Mouse (Mus musculus) right cerebral cortex, postnatal 36 days (tissue): Measurements from ENCODE around the gene Sfxn5.

Experiments used
- DNase-seq, 2 experiments: peaks; one replicate each; pipeline ENCODE4 v3.0.0; 2022; ENCODE audit warnings: low spot score in 2 of 2, mixed read lengths in 1 of 2

The Sfxn5 gene

DNA sequence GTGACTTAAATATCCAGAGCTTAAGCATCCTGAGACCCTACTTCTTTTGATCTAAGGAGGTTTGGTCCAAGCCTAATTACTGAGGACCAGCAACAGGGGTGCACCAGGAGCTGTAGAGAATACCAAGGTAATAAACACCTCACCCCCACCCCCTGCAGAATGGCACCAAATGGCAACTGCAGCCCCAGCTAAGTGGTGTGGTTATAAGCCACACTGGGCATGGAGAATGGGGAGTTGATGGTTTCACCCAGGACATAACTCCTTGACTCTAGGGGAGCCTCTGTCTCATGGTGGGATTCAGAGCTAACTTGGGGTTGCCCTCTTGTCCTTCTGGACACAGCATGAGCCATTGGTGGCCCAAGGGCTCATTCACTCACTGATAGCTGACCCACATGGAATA is 1.0 kb upstream of the Sfxn5 start:
- DNase-seq = no peak

GRCm38 (mm10) chr6:85333732-85334131 is 510 bp upstream of the Sfxn5 start:
- peak in 1 of 2 experiments; percentile 42 for DNase-seq

DNA sequence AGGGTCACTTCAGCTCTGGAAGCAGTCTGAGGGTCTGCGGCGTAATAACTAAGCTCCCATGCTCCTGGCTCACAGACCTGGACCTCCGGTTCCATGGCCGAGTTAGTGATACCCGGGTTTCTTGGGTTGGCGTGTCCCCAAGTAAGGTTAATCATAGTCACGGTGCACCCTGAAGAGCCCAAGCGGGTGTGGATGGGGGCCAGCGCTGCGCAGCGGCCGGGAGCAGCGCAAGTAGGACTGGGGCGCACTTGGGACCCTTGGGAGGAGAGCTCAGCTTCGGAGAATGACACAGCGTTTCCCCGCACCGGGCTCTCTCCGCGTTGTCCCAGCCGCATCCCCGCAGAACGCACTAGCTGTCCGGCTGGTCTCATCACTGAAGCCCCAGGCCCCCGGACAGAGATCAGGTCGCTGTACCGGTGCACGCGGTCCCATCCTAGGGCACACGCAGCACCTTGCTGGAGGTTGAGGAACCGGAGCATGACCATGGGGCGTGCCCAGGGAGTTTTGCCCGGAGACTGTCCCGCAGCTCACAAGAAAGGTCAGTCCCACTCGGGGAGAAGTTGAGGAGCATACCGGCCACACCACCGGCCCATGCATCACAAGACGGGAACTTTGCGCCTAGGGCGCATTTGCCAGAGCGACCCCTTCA is 747 bp downstream of the Sfxn5 start:
- DNase-seq = peak in 1 of 2 experiments; percentile 32

DNA sequence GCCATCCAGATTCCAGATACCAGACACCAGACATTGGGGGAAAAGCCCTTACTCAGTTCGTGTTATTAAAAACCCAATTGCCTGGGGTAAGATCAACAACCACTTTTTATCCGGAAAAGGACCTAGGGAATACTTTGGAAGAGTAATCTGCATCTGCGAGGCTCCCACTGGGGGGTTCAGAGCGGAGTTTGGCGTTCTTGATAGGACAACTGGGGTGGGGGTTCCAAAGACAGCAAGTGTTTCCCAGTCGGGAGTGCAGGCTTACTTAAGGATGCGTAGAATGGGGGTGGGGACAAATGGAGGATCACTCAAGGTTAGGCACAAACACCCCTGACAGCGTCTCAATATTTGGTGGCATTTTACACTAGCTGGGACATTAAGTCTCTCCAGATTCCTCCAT is 1.5 kb downstream of the Sfxn5 start:
- DNase-seq = no peak

GRCm38 (mm10) chr6:85331221-85331735 is 1.9 kb downstream of the Sfxn5 start:
- no peak for DNase-seq

DNA sequence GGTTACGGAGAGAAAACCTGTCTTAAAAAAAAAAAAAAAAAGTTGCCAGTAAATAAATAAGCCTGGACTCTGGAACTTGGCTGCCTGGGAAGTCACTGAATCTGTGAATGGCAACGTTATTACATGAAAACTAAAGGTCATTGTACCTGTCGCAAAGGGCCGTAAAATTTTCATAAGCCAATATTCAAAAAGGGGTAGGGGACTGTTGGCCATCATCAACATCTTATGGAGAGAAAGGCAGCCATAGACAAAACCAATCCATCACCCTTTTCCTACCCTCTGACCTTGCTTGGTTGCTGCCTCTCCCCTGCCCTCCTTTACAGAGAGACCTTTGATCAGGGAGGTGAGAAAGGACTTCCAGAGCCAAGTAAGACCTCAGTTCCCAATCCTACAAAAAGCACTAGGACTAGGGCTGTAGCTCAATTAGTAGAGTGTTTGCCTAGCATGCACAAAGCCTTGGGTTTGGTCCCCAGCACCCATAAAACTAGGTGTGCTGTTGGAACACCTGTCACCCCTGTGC is 3.5 kb downstream of the Sfxn5 start:
- DNase-seq = no peak

DNA sequence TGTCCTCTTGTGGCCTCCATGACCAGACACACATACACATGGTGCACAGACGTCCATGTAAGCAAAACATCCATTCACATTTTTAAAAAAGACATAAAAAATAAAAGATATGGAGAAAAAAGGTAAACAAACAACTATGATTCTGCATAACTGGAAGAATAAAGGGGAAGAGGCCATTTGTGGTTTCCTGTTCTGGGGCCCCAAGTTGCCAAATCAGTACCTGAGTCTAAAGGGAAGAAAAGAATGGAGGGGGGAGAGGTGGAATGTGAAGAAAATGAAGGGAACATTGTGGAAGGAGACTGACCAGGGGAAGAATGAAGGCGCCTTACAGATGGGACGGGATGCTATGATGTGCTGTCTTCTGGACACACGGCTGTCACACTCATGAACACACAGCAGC is 6.7 kb downstream of the Sfxn5 start:
- no peak for DNase-seq

DNA sequence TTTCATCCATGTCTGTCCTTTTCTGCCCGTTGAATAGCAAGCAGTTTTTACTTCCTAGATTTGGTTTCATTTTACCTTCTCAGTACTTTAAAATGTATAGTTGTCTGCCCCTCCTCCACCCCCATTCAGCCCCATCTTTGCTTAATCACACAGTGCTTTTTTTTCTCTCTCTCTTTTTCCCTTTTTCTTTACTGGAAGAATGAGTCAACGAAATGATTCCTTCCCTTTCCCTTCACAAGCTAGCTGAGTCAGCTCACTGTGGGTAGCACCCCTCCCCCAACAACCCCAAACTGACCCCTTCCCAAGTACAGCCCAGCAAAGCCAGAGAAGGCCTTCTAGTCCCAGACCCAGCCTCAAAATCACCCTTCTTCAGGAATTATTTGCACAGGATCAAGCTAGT is 8.1 kb downstream of the Sfxn5 start:
- DNase-seq = no peak

DNA sequence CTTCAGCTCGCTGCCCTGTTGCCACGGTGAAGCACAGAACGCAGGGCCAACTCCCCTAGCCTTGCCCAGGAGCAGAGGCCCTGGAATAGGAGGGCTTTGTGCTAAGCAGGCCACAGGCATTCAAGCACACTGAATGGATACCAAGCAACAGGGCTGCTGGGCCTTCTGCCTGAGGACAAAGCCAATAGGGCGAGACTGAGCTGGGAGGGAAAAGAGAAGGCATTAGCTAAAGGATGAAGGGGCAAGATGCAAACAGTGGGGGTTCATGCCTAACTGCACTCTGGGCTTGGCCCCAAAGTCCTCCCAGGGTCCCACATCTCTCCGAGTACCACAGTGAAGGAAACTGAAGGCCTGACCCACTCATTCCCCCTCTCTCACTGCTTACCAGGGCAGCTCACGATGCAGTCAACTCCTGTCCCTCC is 12.8 kb downstream of the Sfxn5 start:
- DNase-seq = peak; percentile 25 to 53

DNA sequence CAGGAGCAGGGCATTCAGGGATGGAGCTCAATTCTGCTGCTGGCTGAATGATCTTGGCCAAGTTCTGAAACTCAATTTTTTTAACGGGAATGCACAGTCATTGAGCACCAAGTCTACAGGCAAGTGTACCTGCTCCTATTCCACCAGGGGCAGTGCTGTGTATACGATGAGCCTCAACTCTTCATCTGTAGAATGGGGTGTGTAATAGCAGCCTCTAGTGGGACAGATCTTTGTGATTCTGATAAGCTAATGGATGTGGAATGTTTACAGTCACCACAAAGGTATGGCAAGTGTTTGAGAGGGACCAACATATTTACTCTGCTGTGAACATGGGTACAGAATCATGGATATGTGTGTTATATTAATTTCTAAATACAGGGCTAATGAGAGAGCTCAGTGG is 17.0 kb downstream of the Sfxn5 start:
- no peak for DNase-seq

DNA sequence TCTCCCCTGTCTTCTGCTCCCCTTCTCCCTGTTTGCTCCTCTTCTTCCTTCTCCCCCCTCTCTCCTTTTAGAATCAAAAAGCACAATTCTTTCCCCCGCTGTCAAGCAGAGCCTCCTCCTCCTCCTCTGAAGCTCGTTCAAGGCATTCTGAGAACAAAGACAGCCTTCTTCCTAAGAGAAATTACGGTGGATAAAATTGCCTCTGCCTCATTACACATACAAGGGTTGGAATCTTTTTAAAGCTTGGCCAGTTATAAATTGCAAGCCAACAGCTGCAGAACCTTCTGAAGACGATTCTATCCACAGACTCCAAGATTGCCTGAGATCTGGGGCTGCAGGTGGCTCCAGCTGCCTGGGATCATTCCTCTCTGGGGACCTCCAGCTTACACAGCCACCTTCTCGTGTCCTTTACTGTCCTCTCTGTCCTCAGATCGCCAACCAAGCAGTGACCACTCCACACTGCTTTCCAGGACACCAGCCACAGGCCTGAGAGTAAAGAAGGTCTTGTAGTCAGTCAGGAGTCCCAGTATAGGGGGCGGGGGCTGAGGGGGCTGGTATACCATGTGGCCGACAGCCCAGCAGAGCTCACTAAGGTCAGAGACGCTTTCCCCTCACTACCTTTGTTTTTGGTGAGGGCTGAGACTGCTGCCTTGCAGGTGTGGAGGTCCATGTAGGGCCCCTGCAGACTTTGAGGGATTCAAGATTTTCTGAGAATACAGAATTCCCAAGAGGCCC is 19.0 kb downstream of the Sfxn5 start:
- DNase-seq = peak in 1 of 2 experiments; percentile 26

DNA sequence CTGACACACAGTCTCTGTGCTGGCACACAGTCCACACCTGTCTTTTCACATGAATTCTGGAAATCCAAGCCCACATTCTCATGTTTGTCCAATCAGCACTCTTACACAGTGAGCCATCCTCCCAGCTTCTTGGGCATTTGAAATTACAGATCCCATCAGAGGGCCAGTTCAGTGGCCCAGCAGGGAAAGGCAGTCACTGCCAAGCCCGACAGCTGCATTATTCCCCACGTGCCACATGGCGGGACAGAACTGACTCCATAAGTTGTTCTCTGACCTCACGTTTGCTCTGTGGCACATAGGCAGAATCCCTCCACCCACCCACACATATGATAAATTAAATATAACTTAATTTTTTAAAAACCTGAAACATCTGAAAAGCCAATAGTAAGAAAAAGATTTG is 25.3 kb downstream of the Sfxn5 start:
- no peak for DNase-seq

- no peak for DNase-seq
Measured at GRCm38 (mm10) chr6:85306375-85306774, 26.8 kb downstream of the Sfxn5 start.

DNA sequence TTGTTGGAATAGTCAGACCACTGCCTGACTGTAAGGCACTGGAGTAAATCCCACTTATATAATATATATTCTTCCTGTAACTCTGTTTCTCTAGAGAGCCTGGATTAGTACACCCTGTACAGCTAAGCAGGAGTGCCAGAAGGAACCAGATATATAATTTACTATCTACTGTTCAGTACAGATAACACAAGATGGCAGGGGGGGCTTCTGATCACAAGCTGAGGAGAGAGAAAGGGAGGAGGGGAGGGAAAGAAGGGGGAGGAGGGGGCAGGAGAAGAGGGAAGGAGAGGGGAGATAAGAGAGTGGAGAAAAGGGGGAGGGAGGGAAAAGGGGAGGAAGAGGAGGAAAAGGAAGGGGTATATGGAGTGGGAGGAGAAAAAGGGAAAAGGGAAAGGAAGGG is 27.4 kb downstream of the Sfxn5 start:
- no peak for DNase-seq

DNA sequence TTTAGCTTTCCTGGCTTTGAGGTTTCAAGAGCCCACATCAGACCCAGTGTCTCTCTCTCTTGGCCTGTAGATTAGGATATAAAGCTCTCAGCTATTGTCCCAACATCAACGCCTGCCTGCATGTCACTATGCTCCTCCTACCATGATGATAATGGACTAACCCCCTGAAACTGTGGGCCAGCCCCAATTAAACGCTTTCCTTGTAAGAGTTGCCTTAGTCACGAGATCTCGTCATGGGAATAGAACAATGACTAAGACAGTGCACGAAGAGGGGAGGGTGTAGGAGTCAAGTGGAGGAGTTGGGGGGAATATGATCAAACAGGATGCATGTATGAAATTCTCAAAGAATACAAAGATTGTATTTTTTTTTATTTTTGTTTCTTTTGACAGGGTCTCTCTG is 28.3 kb downstream of the Sfxn5 start:
- no peak for DNase-seq

DNA sequence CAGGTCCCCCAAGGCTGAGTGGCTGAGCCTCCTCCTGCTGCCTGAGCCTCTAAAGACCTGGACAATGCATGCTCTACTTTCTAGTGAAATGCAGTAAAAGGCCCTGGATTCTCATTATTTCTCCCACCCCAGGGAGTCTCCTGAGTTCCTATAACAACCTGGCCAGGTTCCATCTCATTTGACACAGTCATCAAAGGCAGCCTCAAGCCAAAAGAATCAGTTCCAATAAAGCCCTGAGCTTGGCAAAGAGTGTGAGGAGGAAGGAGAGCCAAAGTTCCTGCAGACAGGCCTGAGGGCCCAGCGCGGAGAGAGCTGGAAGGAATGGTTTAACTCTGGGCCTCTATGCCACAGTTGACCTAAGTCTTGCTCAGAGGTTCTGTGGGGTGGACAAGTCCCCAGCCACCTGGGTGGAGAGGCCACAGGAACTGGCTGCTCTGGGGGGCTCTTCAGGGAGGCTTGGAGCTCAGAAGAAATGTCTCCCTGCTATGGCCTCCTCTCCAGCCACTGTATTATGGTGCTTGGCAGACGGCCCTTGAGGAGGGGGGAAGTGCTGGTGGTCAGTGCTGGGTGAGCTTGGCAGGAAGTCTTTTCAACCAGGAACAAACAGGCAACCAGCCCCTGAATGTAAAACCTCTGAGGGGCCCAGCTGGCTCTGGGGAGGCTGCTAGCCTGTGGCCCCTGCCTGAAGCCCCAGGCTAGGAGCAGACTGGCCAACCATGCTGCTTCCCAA is 30.7 kb downstream of the Sfxn5 start:
- DNase-seq = peak in 1 of 2 experiments; percentile 41

DNA sequence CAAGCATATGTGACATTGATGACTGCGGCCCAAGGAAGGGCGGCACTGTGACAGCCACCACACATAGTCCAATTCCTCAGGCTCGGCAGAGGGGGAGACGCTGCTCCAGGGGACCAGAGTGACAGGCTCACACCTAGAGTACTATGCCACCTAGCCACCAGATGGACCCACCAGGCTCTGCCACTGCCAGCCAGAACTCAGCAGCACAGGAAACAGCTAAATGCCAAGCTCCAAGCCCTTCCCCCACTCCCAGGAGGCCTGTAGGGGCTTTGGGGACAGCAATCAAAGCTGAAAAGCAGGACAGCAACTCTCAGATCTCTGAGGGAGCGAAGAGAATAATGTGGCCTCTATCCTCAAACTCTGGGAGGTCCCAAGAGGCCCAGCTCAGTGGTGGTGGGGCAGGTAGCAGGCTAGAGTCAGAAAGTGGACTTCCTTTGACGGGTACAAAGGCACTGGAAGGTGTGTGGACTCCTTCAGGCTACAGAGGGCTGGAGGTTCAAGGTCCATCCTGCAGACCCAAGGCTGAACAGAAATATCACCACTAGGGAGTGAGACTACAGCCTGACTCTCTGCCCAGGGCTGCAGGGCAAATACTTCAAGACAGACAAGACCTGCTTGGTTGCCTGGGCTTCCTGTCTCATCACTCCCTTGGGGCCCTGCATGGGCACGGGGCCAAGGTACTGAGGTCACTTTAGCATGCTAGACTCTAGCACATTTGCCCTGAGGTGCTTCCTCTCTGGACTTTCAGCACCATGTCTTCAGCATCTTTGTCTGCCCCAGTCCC is 37.6 kb downstream of the Sfxn5 start:
- no peak for DNase-seq

GRCm38 (mm10) chr6:85294004-85294379 is 39.2 kb downstream of the Sfxn5 start:
- no peak for DNase-seq

GRCm38 (mm10) chr6:85293255-85294003 is 39.8 kb downstream of the Sfxn5 start:
- DNase-seq = no peak

DNA sequence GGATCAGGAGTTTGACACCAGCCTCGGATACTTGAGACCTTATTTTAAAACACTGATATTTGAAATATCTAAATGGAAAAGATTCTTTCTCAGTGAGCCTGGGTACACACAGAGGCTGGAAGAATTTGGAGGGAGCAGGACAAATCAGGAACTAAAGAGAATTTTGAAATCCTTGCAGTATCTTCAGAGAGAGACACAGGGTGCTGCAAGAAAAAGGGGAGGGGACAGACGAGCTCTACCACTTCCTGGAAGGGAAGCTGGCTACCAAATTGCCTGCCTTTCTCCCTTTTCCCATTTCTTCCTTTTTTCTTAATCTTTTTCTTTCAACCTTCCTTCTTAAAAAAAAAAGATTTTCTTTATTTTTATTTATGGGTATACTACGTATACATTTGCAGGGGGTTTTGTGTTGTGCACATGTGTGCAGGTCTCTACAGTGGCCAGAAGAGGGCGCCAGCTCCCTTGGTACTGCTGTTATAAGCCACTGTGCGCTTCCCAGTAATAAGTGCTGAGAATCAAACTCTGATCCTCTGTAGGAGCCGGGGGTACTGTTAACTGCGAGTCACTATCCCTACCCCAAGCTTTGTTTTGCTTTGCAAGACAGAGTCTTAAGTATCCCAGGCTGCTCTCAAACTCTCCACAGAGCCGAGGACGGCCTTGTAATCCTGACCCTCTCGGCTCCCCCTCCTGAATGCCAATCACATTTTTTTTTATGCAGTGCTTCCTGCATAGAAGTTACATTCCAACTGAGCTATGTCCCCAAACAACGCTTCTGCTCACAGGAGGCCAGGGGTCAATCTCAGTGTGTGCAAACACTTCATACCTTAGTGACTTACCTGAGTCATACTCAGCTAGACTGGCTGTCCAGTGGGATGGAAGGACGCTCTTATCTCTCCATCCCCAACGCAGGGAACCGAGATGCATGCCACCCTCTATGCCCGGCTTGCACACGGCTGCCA is 42.1 kb downstream of the Sfxn5 start:
- DNase-seq = no peak
